Mouse (Mus musculus): Measurements from ENCODE around the gene C8b.

- TF ChIP-seq POLR2A (IDR thresholded peaks at IDR 0.05; ENCODE audit: control insufficient read depth, extremely low read depth, insufficient read depth, low read length, poor library complexity), result no peak
- no peak for TF ChIP-seq CTCF (IDR thresholded peaks at IDR 0.05; ENCODE audit: borderline replicate concordance, control insufficient read depth, extremely low read depth, insufficient read depth, low read length, poor library complexity)
These were observed 26.0 kb downstream of the C8b start for GRCm38 (mm10) chr4:104792111-104792510.

Measured in thymus, adult 2 months (tissue).